Mouse (Mus musculus) heart, adult 2 months (tissue): ENCODE measurements around the gene Tbc1d1.

Experiments used
- CTCF ChIP-seq: fragments of 200-600 bp; IDR thresholded peaks from 2 replicates; pipeline ENCODE4 v1.8.1; 2022; ENCODE audit warnings: antibody characterized with exemption, mild to moderate bottlenecking, moderate library complexity
- EP300 ChIP-seq: fragments of 200-500 bp; IDR thresholded peaks from 2 replicates; pipeline ENCODE4 v1.6.1; 2011; ENCODE audit warnings: low read depth, low read length, control low read depth; ENCODE audit not compliant: insufficient read depth
- POLR2A ChIP-seq: fragments of 200-500 bp; IDR thresholded peaks from 2 replicates; pipeline ENCODE4 v1.6.1; 2011; ENCODE audit warnings: mild to moderate bottlenecking, low read depth, low read length, control low read depth; ENCODE audit not compliant: insufficient read depth

GRCm38 (mm10) chr5:64254278-64254677, 98.2 kb downstream of the Tbc1d1 start:
- TF ChIP-seq CTCF (no peak), POLR2A (no peak), EP300 (no peak)
